Mouse (Mus musculus): ENCODE results near the gene Vwce. TPM values are rescaled to one million over a fixed set of nuclear protein-coding genes. Genes with fewer than 3 reads are reported as not detected.

The Vwce gene
- polyA plus RNA-seq, 1 experiment from 2014 or later: 2.8 TPM

DNA sequence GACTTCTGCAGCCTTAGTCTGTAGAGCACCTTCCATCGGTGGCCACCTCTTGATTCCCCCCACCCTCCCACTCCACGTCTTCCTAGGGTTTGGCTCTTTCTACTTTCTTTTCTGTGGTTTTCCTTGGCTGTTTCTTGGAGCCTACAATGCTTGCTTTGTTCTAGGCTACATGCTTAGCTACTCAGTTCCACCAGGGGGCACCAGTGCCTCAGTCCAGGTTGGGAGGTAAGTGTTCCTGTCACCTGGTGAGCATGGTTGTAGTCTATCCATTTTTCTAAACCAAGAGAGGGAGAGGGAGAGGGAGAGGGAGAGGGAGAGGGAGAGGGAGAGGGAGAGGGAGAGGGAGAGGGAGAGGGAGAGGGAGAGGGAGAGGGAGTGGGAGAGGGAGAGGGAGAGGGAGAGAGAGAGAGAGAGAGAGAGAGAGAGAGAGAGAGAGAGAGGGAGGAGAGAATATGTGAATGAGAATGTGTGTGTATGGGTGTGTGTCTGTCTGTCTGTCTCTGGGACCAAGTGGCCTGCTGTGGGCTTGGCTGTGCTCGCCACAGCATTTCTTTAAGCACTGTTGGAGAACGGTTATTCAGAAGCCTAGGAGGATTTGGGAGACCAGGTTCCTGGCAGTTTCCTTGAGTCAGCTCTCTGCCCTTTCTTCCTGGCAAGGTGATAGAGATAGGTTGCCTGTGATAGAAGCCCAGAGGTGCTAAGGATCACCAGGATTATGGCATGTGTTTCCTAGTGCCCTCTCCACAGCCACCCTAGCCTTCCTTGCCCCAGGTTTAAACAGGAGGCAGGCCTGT is 80.9 kb downstream of the Vwce start:
- Histone ChIP-seq H3K4me1 (peaks cover 9% of the 10 kb centered on the region), H3K27ac (peak overlapping the region; percentile 22; the same call in 1 of the 2 replicates), H3K36me3 (peaks cover 43% of the 10 kb centered on the region), H3K4me3 (no peak overlapping the region), H3K9me3 (replicated peaks) (no peaks in the 10 kb centered on the region), H3K27me3 (ENCODE audit: low read depth, poor library complexity, severe bottlenecking) (no peaks in the 10 kb centered on the region)
- WGBS: 48% methylated on average over 4 of the region's 4 CpGs
- DNase-seq (ENCODE audit: low spot score): peak; percentile 78

DNA sequence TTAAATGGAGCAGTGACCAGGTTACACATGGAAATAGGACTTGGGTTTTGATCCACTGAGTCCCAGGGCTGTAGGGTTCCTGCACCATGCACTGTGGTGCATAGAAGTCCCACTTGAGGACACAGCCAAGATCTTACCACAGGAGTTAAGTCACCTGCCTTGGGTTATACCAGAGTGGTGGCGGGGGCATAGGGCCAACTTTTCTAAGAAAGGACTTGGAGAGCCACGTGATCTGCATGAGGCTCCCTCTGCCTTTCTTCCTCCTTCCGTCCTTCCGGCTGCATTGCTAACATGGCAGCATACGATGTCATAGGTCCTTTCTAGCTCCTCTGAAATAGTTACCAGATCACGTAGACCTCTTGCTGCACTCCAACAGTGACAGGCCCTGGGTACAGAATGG is 81.5 kb downstream of the Vwce start:
- H3K4me3 ChIP-seq: no peak overlapping the region
- H3K4me1 ChIP-seq: peaks cover 14% of the 10 kb centered on the region
- no peak overlapping the region for H3K27ac ChIP-seq
- WGBS: 90% methylated on average over 6 of the region's 6 CpGs
- no peaks in the 10 kb centered on the region for H3K9me3 ChIP-seq (replicated peaks)
- H3K36me3 ChIP-seq: peaks cover 38% of the 10 kb centered on the region
- no peaks in the 10 kb centered on the region for H3K27me3 ChIP-seq (ENCODE audit: low read depth, poor library complexity, severe bottlenecking)
- DNase-seq (ENCODE audit: low spot score): no peak

Other genes with a start within 250 kb of the Vwce start
- 0.33 and 0.41 TPM in 2 replicates for gene Syt7, start 245.1 kb upstream of the Vwce start, polyA plus RNA-seq (2016; fragmentation: Nextera tagmentation; extraction: Ambion mirVana)
- 0.11 TPM in 1 of 2 replicates, not detected in the other for gene Lrrc10b, start 176.7 kb upstream of the Vwce start, polyA plus RNA-seq (2016; fragmentation: Nextera tagmentation; extraction: Ambion mirVana)
- not detected in 2 replicates for gene Ppp1r32, start 151.3 kb upstream of the Vwce start, polyA plus RNA-seq (2016; fragmentation: Nextera tagmentation; extraction: Ambion mirVana)
- 53.7 and 58.2 TPM in 2 replicates for gene Cpsf7, start 108.9 kb upstream of the Vwce start, polyA plus RNA-seq (2016; fragmentation: Nextera tagmentation; extraction: Ambion mirVana)
- gene Sdhaf2, start 108.1 kb upstream of the Vwce start, polyA plus RNA-seq (2016; fragmentation: Nextera tagmentation; extraction: Ambion mirVana): 64.7 and 70.2 TPM in 2 replicates
- gene Tmem216, start 78.0 kb upstream of the Vwce start, polyA plus RNA-seq (2016; fragmentation: Nextera tagmentation; extraction: Ambion mirVana): 60.0 and 62.2 TPM in 2 replicates
- 14.0 and 16.3 TPM in 2 replicates for gene Cyb561a3, start 57.0 kb upstream of the Vwce start, polyA plus RNA-seq (2016; fragmentation: Nextera tagmentation; extraction: Ambion mirVana)
- 52.2 and 55.5 TPM in 2 replicates for gene Tmem138, start 56.9 kb upstream of the Vwce start, polyA plus RNA-seq (2016; fragmentation: Nextera tagmentation; extraction: Ambion mirVana)
- 443 and 508 TPM in 2 replicates for gene Ddb1, start 28.9 kb upstream of the Vwce start, polyA plus RNA-seq (2016; fragmentation: Nextera tagmentation; extraction: Ambion mirVana)
- gene Tkfc, start 28.6 kb upstream of the Vwce start, polyA plus RNA-seq (2016; fragmentation: Nextera tagmentation; extraction: Ambion mirVana): 19.7 and 22.8 TPM in 2 replicates
- gene Pga5, start 43.9 kb downstream of the Vwce start, polyA plus RNA-seq (2016; fragmentation: Nextera tagmentation; extraction: Ambion mirVana): not detected in 2 replicates
- 34.3 and 37.7 TPM in 2 replicates for gene Vps37c, start 54.5 kb downstream of the Vwce start, polyA plus RNA-seq (2016; fragmentation: Nextera tagmentation; extraction: Ambion mirVana)
- gene Cd5, start 104.8 kb downstream of the Vwce start, polyA plus RNA-seq (2016; fragmentation: Nextera tagmentation; extraction: Ambion mirVana): 0.06 and 0.26 TPM in 2 replicates
- 0.05 TPM in 1 of 2 replicates, not detected in the other for gene Cd6, start 195.8 kb downstream of the Vwce start, polyA plus RNA-seq (2016; fragmentation: Nextera tagmentation; extraction: Ambion mirVana)
- gene Slc15a3, start 205.5 kb downstream of the Vwce start, polyA plus RNA-seq (2016; fragmentation: Nextera tagmentation; extraction: Ambion mirVana): 0.20 and 0.28 TPM in 2 replicates
- 151 and 160 TPM in 2 replicates for gene Tmem132a, start 235.7 kb downstream of the Vwce start, polyA plus RNA-seq (2016; fragmentation: Nextera tagmentation; extraction: Ambion mirVana)
- gene Tmem109, start 247.8 kb downstream of the Vwce start, polyA plus RNA-seq (2016; fragmentation: Nextera tagmentation; extraction: Ambion mirVana): 71.7 and 72.3 TPM in 2 replicates